ENCODE assay signal across 8 mouse cellular contexts in the genomic region with DNA sequence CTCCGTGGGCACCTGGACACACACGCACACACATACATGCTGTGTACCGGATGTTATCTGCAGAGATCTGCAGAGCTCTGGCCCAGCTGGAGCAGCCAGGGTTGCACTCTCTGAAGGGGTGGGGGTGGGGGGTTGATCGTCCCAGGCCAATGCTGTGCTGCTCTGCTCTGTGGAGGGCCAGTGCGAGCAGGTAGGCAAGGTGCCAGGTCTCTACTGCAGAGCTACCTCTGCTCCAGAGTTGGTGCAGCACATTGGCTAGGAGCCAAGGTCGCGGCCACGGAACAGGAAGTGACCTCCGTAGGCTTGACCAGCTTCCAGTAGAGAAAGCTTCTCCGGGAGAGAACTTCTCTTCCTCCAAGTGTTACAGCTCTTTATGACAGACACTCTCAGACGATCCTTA. TPM values are rescaled to one million over a fixed set of nuclear protein-coding genes. Genes with fewer than 3 reads are reported as not detected.
DNase-seq lines count a peak whose midpoint lies in the region; ATAC-seq and TF ChIP-seq lines count a peak whose summit lies in the region.

No protein-coding gene starts in this region.

- peak overlapping the region; percentile 28; the same call in 1 of the 2 replicates for H3K27ac ChIP-seq in layer of hippocampus, adult 2 months
- peak overlapping the region; percentile 54; the same call in 1 of the 2 replicates for H3K27ac ChIP-seq in brown adipose tissue, adult 24 weeks (replicated peaks; ENCODE audit: low read depth, low read length)
- peak overlapping the region; percentile 62; the same call in 1 of the 2 replicates for H3K27ac ChIP-seq in limb, embryonic 15.5 days
- H3K27ac ChIP-seq in neural tube, embryonic 15.5 days (replicated peaks), result no peak overlapping the region
- H3K27ac ChIP-seq in hindbrain, embryonic 14.5 days, result no peak overlapping the region

- no peak overlapping the region for H3K9ac ChIP-seq in limb, embryonic 15.5 days
- H3K9ac ChIP-seq in neural tube, embryonic 15.5 days (replicated peaks), result no peak overlapping the region
- H3K9ac ChIP-seq in hindbrain, embryonic 14.5 days, result no peak overlapping the region

- TF ChIP-seq CTCF in layer of hippocampus, adult 2 months (conservative IDR thresholded peaks at IDR 0.05), result no peak

- no peaks in the 10 kb centered on the region for H3K9me3 ChIP-seq in limb, embryonic 15.5 days
- no peaks in the 10 kb centered on the region for H3K9me3 ChIP-seq in neural tube, embryonic 15.5 days (replicated peaks)
- H3K9me3 ChIP-seq in hindbrain, embryonic 14.5 days (ENCODE audit: control insufficient read depth, low read length), result no peaks in the 10 kb centered on the region

- H3K36me3 ChIP-seq in limb, embryonic 15.5 days, result no peaks in the 10 kb centered on the region
- H3K36me3 ChIP-seq in neural tube, embryonic 15.5 days, result no peaks in the 10 kb centered on the region
- no peaks in the 10 kb centered on the region for H3K36me3 ChIP-seq in hindbrain, embryonic 14.5 days (replicated peaks; ENCODE audit: control insufficient read depth, insufficient read depth)

- H3K4me3 ChIP-seq in layer of hippocampus, adult 2 months, result no peak overlapping the region
- H3K4me3 ChIP-seq in brown adipose tissue, adult 24 weeks (ENCODE audit: insufficient read depth, low read depth, low read length), result peak overlapping the region; percentile 29; the same call in 1 of the 2 replicates
- no peak overlapping the region for H3K4me3 ChIP-seq in limb, embryonic 15.5 days
- H3K4me3 ChIP-seq in neural tube, embryonic 15.5 days (replicated peaks), result no peak overlapping the region
- H3K4me3 ChIP-seq in hindbrain, embryonic 14.5 days (replicated peaks; ENCODE audit: low read length), result no peak overlapping the region

- DNase-seq in layer of hippocampus, adult 2 months (ENCODE audit: low spot score in 2 of 2), result no peak
- no peak for DNase-seq in layer of hippocampus, adult 9-10 months (ENCODE audit: low spot score)
- DNase-seq in heart, postnatal 10 days, result peak; percentile 81 to 86
- DNase-seq in urinary bladder, adult 2 months (ENCODE audit: low spot score), result peak; percentile 55
- DNase-seq in hindbrain, embryonic 14.5 days (ENCODE audit: low spot score), result no peak

- no peaks in the 10 kb centered on the region for H3K27me3 ChIP-seq in limb, embryonic 15.5 days
- no peaks in the 10 kb centered on the region for H3K27me3 ChIP-seq in neural tube, embryonic 15.5 days (replicated peaks)
- H3K27me3 ChIP-seq in hindbrain, embryonic 14.5 days (ENCODE audit: control insufficient read depth, insufficient read depth, low read length), result no peaks in the 10 kb centered on the region

- intact Hi-C loops in heart, postnatal 10 days (cut with DNase I), result no loop called here

- 0 out of 2 replicates have a peak, but pooled peaks have one; percentile 42 for ATAC-seq in limb, embryonic 15.5 days (ENCODE audit: insufficient number of reproducible peaks, low FRiP score, low TSS enrichment, low read depth)
- 0 out of 2 replicates have a peak, but pooled peaks have one; percentile 30 for ATAC-seq in neural tube, embryonic 15.5 days (ENCODE audit: low FRiP score)
- no peak for ATAC-seq in hindbrain, embryonic 14.5 days (ENCODE audit: low FRiP score)

- H3K4me1 ChIP-seq in brown adipose tissue, adult 24 weeks (ENCODE audit: control insufficient read depth, insufficient read depth, insufficient read length, low read length), result peaks cover 65% of the 10 kb centered on the region
- H3K4me1 ChIP-seq in limb, embryonic 15.5 days, result peaks cover 54% of the 10 kb centered on the region
- H3K4me1 ChIP-seq in neural tube, embryonic 15.5 days, result peaks cover 31% of the 10 kb centered on the region
- H3K4me1 ChIP-seq in hindbrain, embryonic 14.5 days (replicated peaks; ENCODE audit: control insufficient read depth, insufficient read depth, low read length), result no peaks in the 10 kb centered on the region; the same call in 1 of the 2 replicates

- WGBS in limb, embryonic 15.5 days, result 30% methylated on average over 11 of the region's 11 CpGs
- 49% methylated on average over 11 of the region's 11 CpGs for WGBS in neural tube, embryonic 15.5 days
- 62% methylated on average over 11 of the region's 11 CpGs for WGBS in hindbrain, embryonic 14.5 days

- H3K4me2 ChIP-seq in limb, embryonic 15.5 days, result peak overlapping the region; percentile 17; the same call in 1 of the 2 replicates
- no peak overlapping the region for H3K4me2 ChIP-seq in neural tube, embryonic 15.5 days
- H3K4me2 ChIP-seq in hindbrain, embryonic 14.5 days (replicated peaks), result no peak overlapping the region

RNA-seq across cellular contexts. Expression of a gene that starts 12.5 kb away (rescaled TPM):
- total RNA-seq in layer of hippocampus, adult 2 months (2021), result 10 to 100 TPM; 21.0 to 22.0 TPM
- 30.2 and 32.3 TPM in 2 replicates for polyA plus RNA-seq in brown adipose tissue, adult 24 weeks (2012; ENCODE audit: insufficient read depth, insufficient read length, missing spikeins)
- total RNA-seq in heart, postnatal 10 days (2021), result 10 to 100 TPM; 48.8 to 56.6 TPM
- 135 and 136 TPM in 2 replicates for polyA plus RNA-seq in limb, embryonic 15.5 days (2015; fragmentation: Nextera tagmentation; extraction: Ambion mirVana)
- 65.3 and 83.4 TPM in 2 replicates for polyA plus RNA-seq in neural tube, embryonic 15.5 days (2015; fragmentation: Nextera tagmentation; extraction: Ambion mirVana)
- polyA plus RNA-seq in urinary bladder, adult 2 months (2012; rRNA removed), result 53.3 and 59.1 TPM in 2 replicates
- 57.5 and 62.5 TPM in 2 replicates for polyA plus RNA-seq in hindbrain, embryonic 14.5 days (2014; fragmentation: Nextera tagmentation; extraction: Ambion mirVana)

RNA-seq across cellular contexts. Expression of a gene that starts 33.9 kb away (rescaled TPM):
- 10 to 100 TPM; 15.4 to 19.8 TPM for total RNA-seq in layer of hippocampus, adult 2 months (2021)
- 5.9 and 7.3 TPM in 2 replicates for polyA plus RNA-seq in brown adipose tissue, adult 24 weeks (2012; ENCODE audit: insufficient read depth, insufficient read length, missing spikeins)
- 10 to 100 TPM; 16.3 to 19.8 TPM for total RNA-seq in heart, postnatal 10 days (2021)
- polyA plus RNA-seq in limb, embryonic 15.5 days (2015; fragmentation: Nextera tagmentation; extraction: Ambion mirVana), result 24.6 and 27.1 TPM in 2 replicates
- polyA plus RNA-seq in neural tube, embryonic 15.5 days (2015; fragmentation: Nextera tagmentation; extraction: Ambion mirVana), result 17.5 and 18.6 TPM in 2 replicates
- polyA plus RNA-seq in urinary bladder, adult 2 months (2012; rRNA removed), result 16.6 and 21.7 TPM in 2 replicates
- 17.8 and 20.8 TPM in 2 replicates for polyA plus RNA-seq in hindbrain, embryonic 14.5 days (2014; fragmentation: Nextera tagmentation; extraction: Ambion mirVana)

Comparison
In these comparisons a context has a peak if more than half of its experiments do, and no peak if none do; other contexts are left out.
1. DNase-seq: peak in heart, postnatal 10 days (2 of 2) and urinary bladder, adult 2 months (single experiment); none in layer of hippocampus, adult 2 months (0 of 2), layer of hippocampus, adult 9-10 months (single experiment) and hindbrain, embryonic 14.5 days (single experiment).
2. H3K27ac ChIP-seq: peak in layer of hippocampus, adult 2 months (single experiment), brown adipose tissue, adult 24 weeks (single experiment) and limb, embryonic 15.5 days (single experiment); none in neural tube, embryonic 15.5 days (single experiment) and hindbrain, embryonic 14.5 days (single experiment).